Mouse (Mus musculus) urinary bladder, postnatal 25 days (tissue): ENCODE data around the gene Zfp981.
"Not testable (repeated sequence)": the region's sequence is repeated elsewhere in the genome, so short reads cannot be mapped to it uniquely, and the experiment has no call there.

Source experiments
- DNase-seq: peaks from one replicate; pipeline ENCODE4 v3.0.0; 2022; ENCODE audit warnings: low spot score

Zfp981 gene

DNA sequence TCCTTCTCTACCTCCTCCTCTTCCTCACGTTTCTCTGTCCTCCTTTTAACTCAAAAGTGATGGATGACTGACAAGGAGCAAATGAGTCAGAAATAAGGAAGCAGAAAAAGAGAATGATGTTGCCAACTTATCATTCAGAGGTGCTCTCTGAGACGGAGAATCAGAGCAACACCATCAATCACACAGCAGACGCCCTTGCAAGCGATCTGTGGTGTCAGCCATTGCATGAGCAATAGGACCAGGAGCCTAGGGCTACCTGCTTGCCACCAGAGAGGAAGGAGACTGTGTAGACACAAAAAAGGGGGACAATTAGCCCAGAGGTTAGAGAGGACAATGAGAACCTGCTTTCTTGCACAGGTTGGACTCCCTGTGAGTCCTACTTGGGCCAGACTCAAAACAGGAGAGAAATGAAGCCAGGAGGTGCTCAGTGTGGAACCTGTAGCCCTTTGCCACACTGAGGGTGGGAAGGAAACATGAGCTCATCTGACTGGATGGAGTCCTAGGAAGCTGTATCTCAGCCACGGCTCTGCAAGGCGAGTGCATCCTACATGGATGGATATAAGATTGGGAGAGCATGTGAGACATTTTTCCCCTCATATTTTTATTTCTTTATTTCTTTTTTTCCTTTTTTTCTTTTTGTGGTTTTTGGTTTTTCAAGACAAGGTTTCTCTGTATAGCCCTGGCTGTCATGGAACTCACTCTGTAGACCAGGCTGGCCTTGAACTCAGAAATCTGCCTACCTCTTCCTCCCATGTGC lies 16.5 kb upstream of the Zfp981 start:
- DNase-seq: not testable (repeated sequence)

DNA sequence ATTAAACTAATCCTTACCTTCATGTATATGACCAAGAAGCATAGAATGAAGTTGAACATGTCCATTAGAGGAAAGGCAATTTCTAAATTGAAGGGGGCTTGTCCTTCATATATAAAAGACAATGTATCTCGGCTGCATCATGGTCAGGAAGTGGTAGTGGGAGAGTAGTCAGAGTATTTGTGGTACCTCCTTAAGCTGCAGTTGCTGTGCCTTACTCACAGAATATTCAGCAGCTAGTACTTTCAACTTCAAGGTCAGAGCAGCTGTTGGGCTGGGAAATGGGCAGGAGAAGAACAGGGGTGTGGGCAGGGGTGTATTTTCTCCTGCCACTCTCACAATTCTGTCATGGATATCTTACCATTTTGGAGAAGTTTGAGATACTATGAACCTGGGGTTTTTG lies 15.1 kb upstream of the Zfp981 start:
- not testable (repeated sequence) for DNase-seq

- DNase-seq: not testable (repeated sequence)
Observed at GRCm38 (mm10) chr4:146489196-146489595, 12.6 kb upstream of the Zfp981 start.

DNA sequence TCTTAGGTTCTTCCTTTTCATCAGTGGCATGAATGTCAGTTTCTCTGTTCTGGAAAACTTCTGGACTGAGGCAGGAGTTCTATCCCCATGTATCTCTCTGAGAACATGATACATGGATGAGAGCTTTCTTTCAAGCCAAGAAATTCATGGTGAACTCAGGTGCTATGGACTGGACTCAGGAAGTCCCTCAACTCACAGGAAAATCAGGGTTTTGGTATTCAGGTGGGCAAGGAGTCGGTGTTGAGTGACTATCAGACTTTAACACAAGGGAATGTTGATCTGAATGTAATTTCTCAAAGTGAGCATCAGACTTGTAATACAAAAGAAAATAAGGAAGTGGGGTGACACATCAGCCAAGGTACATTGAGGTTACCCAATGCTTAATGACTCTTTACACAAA lies 9.8 kb upstream of the Zfp981 start:
- not testable (repeated sequence) for DNase-seq

GRCm38 (mm10) chr4:146492439-146492838 lies 9.4 kb upstream of the Zfp981 start:
- DNase-seq: no peak

DNA sequence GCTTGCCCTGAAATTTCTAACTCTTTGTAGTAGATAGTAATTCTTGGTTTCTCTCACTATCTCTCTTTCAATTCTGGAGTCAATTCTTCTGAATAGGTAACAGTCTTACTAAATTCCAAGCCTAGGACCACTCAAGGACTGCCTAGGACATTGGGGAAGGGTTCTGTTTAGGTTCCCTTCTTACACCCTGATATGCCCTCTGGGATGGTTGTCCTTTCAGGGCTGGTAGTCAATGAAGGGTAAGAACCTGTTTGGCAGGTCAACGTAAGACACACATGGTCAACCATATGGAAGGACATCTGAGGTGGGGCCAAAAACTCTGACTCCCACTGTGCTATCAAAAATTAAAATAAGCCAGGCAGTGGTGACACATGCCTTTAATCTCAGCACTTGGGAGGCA lies 9.0 kb upstream of the Zfp981 start:
- DNase-seq: no peak

- not testable (repeated sequence) for DNase-seq
Observed at GRCm38 (mm10) chr4:146493319-146493907, 8.4 kb upstream of the Zfp981 start.

DNA sequence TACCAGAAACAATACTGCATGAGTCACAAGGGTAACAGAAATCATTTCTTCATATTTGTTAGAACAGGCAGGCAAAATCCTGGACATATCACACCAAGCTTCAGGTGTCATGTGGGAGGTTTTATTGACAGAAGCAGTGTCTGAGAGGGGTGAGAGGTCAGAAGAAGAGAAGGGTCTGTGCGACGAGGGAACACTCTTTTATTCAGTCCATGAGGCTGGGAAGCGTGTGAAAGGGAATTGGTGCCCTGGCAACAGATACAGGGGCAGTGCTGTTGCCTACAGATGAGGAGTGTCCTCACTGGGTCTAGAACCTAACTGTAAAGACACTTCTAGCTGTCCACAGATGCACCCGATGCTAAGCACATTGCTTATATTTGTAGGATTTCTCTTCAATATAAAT lies 6.8 kb upstream of the Zfp981 start:
- DNase-seq: no peak

DNA sequence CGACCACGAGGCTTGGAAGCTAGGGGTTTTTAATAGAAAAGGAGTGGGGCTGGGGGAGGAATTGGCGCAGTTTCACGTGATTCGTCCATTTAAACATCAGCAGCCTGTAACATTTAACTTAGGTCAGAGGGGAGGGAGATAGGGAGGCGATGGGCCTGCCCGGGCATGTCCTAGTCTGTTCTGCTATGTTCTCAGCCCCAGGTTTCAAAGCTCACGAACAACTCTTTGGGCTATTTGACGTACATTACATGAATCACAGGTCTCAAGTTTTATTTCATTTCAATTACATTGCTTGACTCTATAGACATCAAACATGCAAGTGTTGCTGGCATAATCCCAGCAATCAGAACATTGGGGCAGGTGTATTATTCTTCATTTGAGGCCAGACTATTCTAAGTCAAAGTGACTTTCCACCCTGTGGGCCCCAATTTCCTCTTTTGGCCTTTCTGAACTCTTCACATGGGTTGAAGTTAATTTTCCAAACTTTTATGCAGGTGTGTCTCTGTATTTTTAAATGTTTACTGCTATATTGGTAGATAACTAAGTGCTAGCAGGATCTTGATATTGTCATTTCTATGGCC lies 4.0 kb upstream of the Zfp981 start:
- not testable (repeated sequence) for DNase-seq

- not testable (repeated sequence) for DNase-seq
Observed at GRCm38 (mm10) chr4:146509029-146509428, 7.2 kb downstream of the Zfp981 start.

GRCm38 (mm10) chr4:146511871-146512270 lies 10.0 kb downstream of the Zfp981 start:
- not testable (repeated sequence) for DNase-seq

- no peak for DNase-seq
Observed at GRCm38 (mm10) chr4:146516474-146516873, 14.6 kb downstream of the Zfp981 start.

DNA sequence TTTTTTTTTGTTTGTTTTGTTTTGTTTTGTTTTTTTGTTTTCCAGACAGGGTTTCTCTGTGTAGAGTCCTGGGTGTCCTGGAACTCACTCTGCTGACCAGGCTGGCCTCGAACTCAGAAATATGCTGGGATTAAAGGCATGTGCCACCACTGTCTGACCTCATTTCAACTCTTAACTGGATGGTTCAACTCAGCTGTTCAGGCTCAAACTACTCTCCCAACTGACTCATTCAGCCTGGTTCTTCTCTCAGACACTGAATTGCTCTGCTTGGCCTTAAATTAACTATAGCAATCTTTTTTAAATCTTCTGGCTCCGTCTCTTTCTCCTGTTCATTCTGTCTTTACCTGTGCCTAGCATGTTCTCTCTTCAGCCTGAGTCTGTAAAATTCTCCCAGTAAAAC lies 15.3 kb downstream of the Zfp981 start:
- DNase-seq: not testable (repeated sequence)

DNA sequence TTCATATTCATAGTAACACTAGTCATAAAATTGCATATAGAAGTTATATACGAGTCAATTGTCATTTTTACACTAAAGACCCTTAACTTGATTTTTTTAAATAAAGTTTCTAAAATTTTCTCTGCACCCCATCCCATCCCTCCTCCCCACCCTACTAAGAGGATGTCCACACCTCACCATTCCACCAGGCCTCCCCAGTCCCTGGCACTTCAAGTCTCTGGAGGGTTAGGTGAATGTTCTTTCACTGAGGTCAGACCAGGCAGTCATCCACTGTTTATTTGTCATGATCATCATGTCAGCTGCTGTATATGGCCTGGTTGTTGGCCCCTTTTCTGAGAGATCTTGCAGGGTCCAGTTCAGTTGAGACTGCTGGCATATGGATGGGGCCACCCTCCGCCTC lies 18.9 kb downstream of the Zfp981 start:
- no peak for DNase-seq

DNA sequence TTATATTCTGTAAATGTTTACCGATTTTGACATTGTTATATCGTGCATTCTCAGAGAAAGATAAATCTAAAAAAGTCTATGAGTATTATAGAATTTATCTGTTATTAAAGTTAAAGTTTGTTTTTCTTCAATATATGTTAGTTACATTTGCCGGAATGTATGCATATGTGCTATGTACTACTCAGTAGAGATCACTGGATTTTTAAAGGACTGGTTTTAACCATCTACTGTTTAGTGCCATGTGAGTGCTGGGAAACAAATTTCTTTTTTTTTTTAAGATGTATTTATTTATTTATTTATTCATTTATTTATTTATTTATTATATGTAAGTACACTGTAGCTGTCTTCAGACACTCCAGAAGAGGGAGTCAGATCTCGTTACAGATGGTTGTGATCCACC lies 32.7 kb downstream of the Zfp981 start:
- no peak for DNase-seq

- no peak for DNase-seq
Observed at GRCm38 (mm10) chr4:146535883-146536282, 34.1 kb downstream of the Zfp981 start.

- DNase-seq: not testable (repeated sequence)
Observed at GRCm38 (mm10) chr4:146579905-146580873, 78.4 kb downstream of the Zfp981 start.
